Mouse (Mus musculus): ENCODE results near the gene Prss35. TPM values are rescaled to one million over a fixed set of nuclear protein-coding genes. Genes with fewer than 3 reads are reported as not detected.
A peak's percentile ranks its signal among the peaks of the same experiment; 100 is the strongest.

Prss35 gene
- polyA plus RNA-seq, 1 experiment from 2014 or later = 1.4 TPM

DNA sequence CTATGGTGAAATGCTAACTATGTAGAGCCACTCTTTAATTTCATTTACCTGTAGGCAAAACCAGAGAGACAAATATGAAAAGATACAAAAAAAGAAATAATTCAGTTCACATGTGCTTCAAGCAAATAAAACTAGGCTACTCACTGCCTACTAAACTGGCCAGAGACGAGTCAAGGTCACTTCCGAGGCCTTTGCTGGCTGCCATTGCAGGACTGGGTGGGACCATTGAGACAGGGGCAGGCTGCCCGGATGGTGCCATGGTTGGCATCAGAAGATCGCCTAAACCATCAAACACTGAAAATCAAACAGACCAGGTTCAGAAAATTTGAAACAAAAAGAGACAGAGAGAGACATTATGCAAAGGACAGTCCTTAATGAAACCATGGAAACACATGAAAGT, 38.0 kb downstream of the Prss35 start:
- Histone ChIP-seq H3K27me3 (ENCODE audit: poor library complexity, severe bottlenecking) (no peaks in the 10 kb centered on the region), H3K9me3 (no peaks in the 10 kb centered on the region), H3K4me1 (no peaks in the 10 kb centered on the region), H3K36me3 (replicated peaks) (no peaks in the 10 kb centered on the region), H3K4me3 (no peak overlapping the region), H3K27ac (no peak overlapping the region)
- no peak for DNase-seq (ENCODE audit: extremely low spot score, low spot score)
- WGBS = 88% methylated on average over 4 of the region's 4 CpGs

DNA sequence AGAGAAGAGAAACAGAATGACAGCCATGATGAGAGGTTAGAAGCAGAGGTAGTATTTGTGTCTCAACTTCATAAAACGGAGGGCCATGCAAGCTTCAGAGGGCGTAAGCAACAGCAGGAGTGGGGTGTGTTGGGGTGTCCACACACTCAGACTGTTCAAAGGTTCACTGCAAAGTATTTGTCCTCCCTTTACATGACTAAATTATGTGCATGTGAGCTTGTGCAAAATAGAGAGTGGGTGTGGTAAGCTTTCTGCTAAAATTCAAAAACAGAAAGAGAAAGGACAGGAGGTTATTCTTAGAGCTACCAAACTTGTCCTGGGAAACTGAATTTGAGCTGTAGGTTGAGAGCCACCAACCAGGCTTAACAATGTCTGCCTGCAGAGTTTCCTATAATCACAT, 39.4 kb downstream of the Prss35 start:
- Histone ChIP-seq H3K36me3 (replicated peaks) (no peaks in the 10 kb centered on the region), H3K27me3 (ENCODE audit: poor library complexity, severe bottlenecking) (no peaks in the 10 kb centered on the region), H3K4me3 (no peak overlapping the region), H3K27ac (no peak overlapping the region), H3K9me3 (no peaks in the 10 kb centered on the region), H3K4me1 (no peaks in the 10 kb centered on the region)
- 97% methylated on average over 2 of the region's 2 CpGs for WGBS
- DNase-seq (ENCODE audit: extremely low spot score, low spot score) = no peak

DNA sequence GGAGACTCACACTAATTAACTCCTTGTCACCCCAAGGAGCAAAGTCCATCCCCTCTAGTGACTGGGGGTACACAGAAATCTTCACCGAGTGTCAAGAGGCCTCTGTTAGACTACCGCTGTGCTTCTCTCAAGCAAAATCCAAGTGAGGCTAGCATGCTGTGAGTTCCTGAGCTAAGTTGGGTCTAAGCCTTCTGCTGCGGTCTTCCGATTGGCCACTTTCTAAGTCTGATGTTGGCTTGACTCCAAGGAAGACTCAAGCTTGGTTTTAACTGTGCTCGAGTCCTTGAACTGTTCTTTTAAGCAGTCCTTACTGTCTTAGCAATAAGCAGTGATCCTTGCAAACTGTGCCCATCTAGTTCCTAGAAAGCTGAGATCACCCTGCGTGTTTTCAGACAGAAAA, 45.7 kb downstream of the Prss35 start:
- WGBS = 88% methylated on average over 6 of the region's 6 CpGs
- H3K4me3 ChIP-seq = no peak overlapping the region

DNA sequence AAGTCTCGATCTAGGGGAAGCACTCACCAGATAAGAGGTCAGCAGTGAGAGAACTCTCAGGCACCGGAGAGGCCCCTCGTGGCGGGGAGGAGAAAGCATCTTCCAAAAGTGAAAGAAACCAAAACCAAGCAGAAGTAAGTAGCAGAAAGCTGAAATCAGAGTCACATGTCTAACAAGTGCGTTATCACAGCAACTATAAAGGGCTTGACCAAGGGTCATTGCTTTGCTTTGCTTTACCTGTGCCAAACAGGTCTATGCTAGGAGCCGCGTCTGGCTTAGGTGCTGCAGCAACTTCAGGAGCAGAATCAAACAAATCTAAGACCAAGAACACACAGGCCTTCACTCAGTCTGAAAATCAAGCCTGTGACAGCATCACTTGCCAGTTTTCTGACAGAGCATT, 48.5 kb downstream of the Prss35 start:
- Histone ChIP-seq H3K36me3 (replicated peaks) (no peaks in the 10 kb centered on the region), H3K4me3 (no peak overlapping the region), H3K27me3 (ENCODE audit: poor library complexity, severe bottlenecking) (no peaks in the 10 kb centered on the region), H3K4me1 (no peaks in the 10 kb centered on the region), H3K27ac (no peak overlapping the region), H3K9me3 (no peaks in the 10 kb centered on the region)
- 84% methylated on average over 7 of the region's 7 CpGs for WGBS
- DNase-seq (ENCODE audit: extremely low spot score, low spot score) = no peak

More for the DNA sequence above, 45.7 kb downstream of the Prss35 start:
- no peak for DNase-seq (ENCODE audit: extremely low spot score, low spot score)
- no peaks in the 10 kb centered on the region for H3K4me1 ChIP-seq
- H3K36me3 ChIP-seq (replicated peaks) = no peaks in the 10 kb centered on the region
- no peaks in the 10 kb centered on the region for H3K27me3 ChIP-seq (ENCODE audit: poor library complexity, severe bottlenecking)
- H3K27ac ChIP-seq = no peak overlapping the region
- H3K9me3 ChIP-seq = no peaks in the 10 kb centered on the region

DNA sequence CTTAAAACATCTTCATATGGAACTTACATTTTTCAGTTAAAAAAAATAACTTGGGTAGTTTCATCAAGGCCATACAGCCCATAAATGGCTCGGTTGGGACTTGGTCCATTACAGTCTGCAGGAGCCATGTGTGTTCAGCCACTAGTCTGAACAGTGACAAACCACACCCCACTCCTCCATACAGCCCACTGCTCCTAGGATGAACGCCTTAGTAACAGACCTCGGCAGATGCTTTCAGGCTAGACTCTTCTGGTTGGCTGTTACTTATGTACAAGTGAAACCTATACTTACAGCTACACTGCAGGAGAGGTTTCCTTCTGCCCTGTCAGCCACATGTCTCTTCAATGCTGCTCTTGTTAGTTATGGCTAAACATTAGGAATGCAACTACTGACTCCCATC, 51.8 kb downstream of the Prss35 start:
- Histone ChIP-seq H3K36me3 (replicated peaks) (no peaks in the 10 kb centered on the region), H3K4me3 (no peak overlapping the region), H3K27me3 (ENCODE audit: poor library complexity, severe bottlenecking) (no peaks in the 10 kb centered on the region), H3K9me3 (no peaks in the 10 kb centered on the region), H3K27ac (no peak overlapping the region), H3K4me1 (peaks cover 4% of the 10 kb centered on the region; the same call in 1 of the 2 replicates)
- 77% methylated on average over 3 of the region's 3 CpGs for WGBS
- no peak for DNase-seq (ENCODE audit: extremely low spot score, low spot score)

DNA sequence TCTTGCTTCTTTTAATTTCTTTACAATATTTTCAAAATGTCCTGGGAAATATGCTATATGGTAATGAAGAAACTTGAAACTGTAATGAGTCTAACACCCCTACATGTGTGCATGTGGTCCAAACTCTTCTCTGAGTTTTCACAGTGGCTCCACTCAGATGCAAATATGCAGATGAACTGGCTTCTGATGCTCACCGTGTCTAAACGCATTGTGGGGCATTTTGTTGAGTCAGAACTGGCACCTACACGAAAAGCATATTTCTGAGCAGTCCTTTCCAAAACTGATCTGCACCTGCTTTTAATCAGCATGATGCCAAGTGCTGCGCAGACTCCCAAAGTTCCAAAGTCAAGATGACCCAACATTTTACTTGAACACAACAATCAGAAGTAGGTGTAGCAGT, 54.1 kb downstream of the Prss35 start:
- Histone ChIP-seq H3K4me3 (no peak overlapping the region), H3K4me1 (peaks cover 4% of the 10 kb centered on the region; the same call in 1 of the 2 replicates), H3K36me3 (replicated peaks) (no peaks in the 10 kb centered on the region), H3K27me3 (ENCODE audit: poor library complexity, severe bottlenecking) (no peaks in the 10 kb centered on the region), H3K27ac (no peak overlapping the region), H3K9me3 (no peaks in the 10 kb centered on the region)
- no peak for DNase-seq (ENCODE audit: extremely low spot score, low spot score)
- 93% methylated on average over 4 of the region's 4 CpGs for whole genome bisulfite sequencing

DNA sequence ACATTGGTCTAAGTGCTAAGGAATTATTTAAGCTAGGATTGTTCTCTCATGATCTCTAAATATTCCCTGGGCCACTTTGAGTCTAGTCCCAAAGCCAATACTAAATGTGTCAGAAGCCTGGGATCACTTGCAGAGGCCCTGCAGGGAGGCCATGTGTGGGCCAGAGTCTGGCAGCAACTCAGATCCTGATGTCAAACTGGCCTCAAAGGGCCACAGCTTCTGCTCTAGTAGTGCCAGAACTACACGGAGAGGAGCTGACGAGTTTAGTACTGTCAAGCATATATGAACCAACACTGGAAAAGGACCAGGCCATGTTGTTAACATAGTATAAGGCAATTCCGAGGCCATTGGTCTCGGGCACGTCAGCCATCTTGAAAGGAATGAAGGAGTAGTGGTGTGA, 54.7 kb downstream of the Prss35 start:
- H3K4me3 ChIP-seq = no peak overlapping the region
- peaks cover 8% of the 10 kb centered on the region; the same call in 1 of the 2 replicates for H3K4me1 ChIP-seq
- no peak for DNase-seq (ENCODE audit: extremely low spot score, low spot score)
- no peaks in the 10 kb centered on the region for H3K27me3 ChIP-seq (ENCODE audit: poor library complexity, severe bottlenecking)
- 91% methylated on average over 5 of the region's 5 CpGs for WGBS
- H3K36me3 ChIP-seq (replicated peaks) = no peaks in the 10 kb centered on the region
- H3K27ac ChIP-seq = no peak overlapping the region
- no peaks in the 10 kb centered on the region for H3K9me3 ChIP-seq

DNA sequence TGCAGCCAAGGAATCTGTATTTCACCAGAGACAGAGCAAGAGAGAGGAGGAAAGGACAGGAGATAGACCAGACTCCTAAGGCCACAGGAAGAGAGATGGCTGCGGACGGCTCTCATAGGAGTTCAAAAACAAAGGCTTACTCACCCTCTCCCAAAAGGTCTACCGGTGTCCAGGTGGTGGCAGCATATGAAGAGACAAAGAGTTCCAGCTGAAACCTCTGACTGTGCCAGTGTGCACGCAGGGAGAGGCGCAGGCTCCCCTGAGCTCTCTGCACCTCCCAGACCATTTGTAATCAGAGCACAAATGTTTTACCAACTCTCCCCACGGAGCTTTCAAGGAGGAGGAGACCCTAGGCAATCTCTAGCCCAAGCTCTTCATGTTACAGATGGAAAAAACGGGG, 55.2 kb downstream of the Prss35 start:
- Histone ChIP-seq H3K27me3 (ENCODE audit: poor library complexity, severe bottlenecking) (no peaks in the 10 kb centered on the region), H3K4me1 (peaks cover 11% of the 10 kb centered on the region; the same call in 1 of the 2 replicates), H3K36me3 (replicated peaks) (no peaks in the 10 kb centered on the region), H3K9me3 (no peaks in the 10 kb centered on the region), H3K27ac (peak overlapping the region; percentile 30; the same call in 1 of the 2 replicates), H3K4me3 (no peak overlapping the region)
- no peak for DNase-seq (ENCODE audit: extremely low spot score, low spot score)
- 50% methylated on average over 7 of the region's 7 CpGs for WGBS

DNA sequence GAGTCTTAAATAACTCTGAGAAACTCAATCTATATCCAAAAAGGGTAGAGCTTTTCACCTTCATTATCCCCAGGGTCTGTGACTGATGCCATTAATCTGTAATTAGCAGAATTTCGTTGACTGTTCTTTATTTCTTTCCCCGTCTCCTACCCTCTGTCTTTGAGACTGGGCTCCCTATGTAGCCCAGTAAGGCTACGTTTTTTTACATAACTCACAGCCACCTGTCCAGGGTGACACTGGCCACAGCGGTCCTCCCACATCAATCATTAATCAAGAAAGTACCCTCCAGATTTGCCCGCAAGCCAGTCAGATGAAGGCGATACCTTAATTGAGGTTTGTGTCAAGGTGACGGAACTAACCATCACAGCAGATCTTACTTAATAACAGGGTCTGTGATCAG, 55.6 kb downstream of the Prss35 start:
- Histone ChIP-seq H3K27ac (no peak overlapping the region), H3K9me3 (no peaks in the 10 kb centered on the region), H3K4me3 (no peak overlapping the region), H3K36me3 (replicated peaks) (no peaks in the 10 kb centered on the region), H3K4me1 (peaks cover 11% of the 10 kb centered on the region; the same call in 1 of the 2 replicates), H3K27me3 (ENCODE audit: poor library complexity, severe bottlenecking) (no peaks in the 10 kb centered on the region)
- 84% methylated on average over 7 of the region's 7 CpGs for WGBS
- no peak for DNase-seq (ENCODE audit: extremely low spot score, low spot score)

DNA sequence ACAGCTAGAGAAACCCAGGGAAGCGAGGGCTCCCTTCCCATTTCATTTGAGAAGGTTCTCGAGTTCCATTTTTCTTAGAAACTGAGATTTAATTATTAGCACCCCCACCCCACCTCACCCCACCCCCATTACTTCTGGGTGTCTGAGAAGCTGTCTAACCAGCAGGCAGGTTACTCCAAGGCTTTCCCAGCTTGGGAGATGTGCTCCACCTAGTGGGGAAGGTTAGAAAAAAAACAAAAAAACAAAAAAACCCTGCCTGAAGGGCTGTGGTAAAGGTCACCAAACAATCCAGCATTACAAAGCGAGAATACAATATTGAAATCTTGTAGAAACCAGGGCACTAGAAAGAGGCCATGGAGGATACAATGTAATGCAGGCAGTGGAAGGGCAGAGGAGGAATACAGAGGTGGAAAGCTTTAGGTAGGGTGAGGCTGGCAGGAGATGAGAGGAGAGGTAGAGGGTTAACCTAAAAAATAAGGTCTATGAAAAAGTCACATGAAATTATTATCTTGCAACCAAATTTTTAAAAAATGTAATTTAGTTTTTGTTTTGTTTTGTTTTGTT, 57.2 kb downstream of the Prss35 start:
- DNase-seq (ENCODE audit: extremely low spot score, low spot score) = no peak
- Histone ChIP-seq H3K27me3 (ENCODE audit: poor library complexity, severe bottlenecking) (no peaks in the 10 kb centered on the region), H3K36me3 (replicated peaks) (no peaks in the 10 kb centered on the region), H3K9me3 (no peaks in the 10 kb centered on the region), H3K4me1 (peaks cover 11% of the 10 kb centered on the region; the same call in 1 of the 2 replicates), H3K4me3 (no peak overlapping the region), H3K27ac (no peak overlapping the region)
- 22% methylated on average over 3 of the region's 3 CpGs for WGBS

Other genes starting within 250 kb of the Prss35 start
- 34.2 and 34.6 TPM in 2 replicates for gene Pgm3, start 171.8 kb upstream of the Prss35 start, polyA plus RNA-seq (2016; fragmentation: Nextera tagmentation; extraction: Ambion mirVana)
- 3.9 and 4.1 TPM in 2 replicates for gene Rwdd2a, start 171.7 kb upstream of the Prss35 start, polyA plus RNA-seq (2016; fragmentation: Nextera tagmentation; extraction: Ambion mirVana)
- gene Me1, start 47.7 kb upstream of the Prss35 start, polyA plus RNA-seq (2016; fragmentation: Nextera tagmentation; extraction: Ambion mirVana) = 8.1 and 9.1 TPM in 2 replicates
- 2.0 and 2.6 TPM in 2 replicates for gene Snap91, start 137.0 kb downstream of the Prss35 start, polyA plus RNA-seq (2016; fragmentation: Nextera tagmentation; extraction: Ambion mirVana)